In genomic region chr3:65586483-65586905, GRCm38 (mm10) we compare ENCODE assay signal across 8 mouse cellular contexts. TPM values are rescaled to one million over a fixed set of nuclear protein-coding genes. Genes with fewer than 3 reads are reported as not detected.
DNase-seq lines count a peak whose midpoint lies in the region; ATAC-seq and TF ChIP-seq lines count a peak whose summit lies in the region.

No protein-coding gene starts in this region.

- H3K36me3 ChIP-seq in limb, embryonic 13.5 days = no peaks in the 10 kb centered on the region
- H3K36me3 ChIP-seq in midbrain, embryonic 14.5 days (ENCODE audit: control insufficient read depth, insufficient read depth, low read length) = no peaks in the 10 kb centered on the region
- H3K36me3 ChIP-seq in stomach, embryonic 16.5 days (ENCODE audit: control insufficient read depth, insufficient read depth, low read length) = no peaks in the 10 kb centered on the region

- peak; percentile 84 for ATAC-seq in limb, embryonic 13.5 days (ENCODE audit: low FRiP score, low read depth)
- ATAC-seq in midbrain, embryonic 14.5 days (ENCODE audit: low FRiP score, low TSS enrichment) = peak; percentile 72
- peak; percentile 66; the same call in 1 of the 2 replicates for ATAC-seq in stomach, embryonic 16.5 days (ENCODE audit: insufficient read depth, low FRiP score)

- TF ChIP-seq CTCF in gastrocnemius, adult 2 months (IDR thresholded peaks at IDR 0.05) = no peak

- no peaks in the 10 kb centered on the region for H3K9me3 ChIP-seq in limb, embryonic 13.5 days
- H3K9me3 ChIP-seq in midbrain, embryonic 14.5 days (ENCODE audit: control insufficient read depth, low read length) = no peaks in the 10 kb centered on the region
- no peaks in the 10 kb centered on the region for H3K9me3 ChIP-seq in stomach, embryonic 16.5 days (replicated peaks; ENCODE audit: control insufficient read depth, low read length)

- H3K4me1 ChIP-seq in limb, embryonic 13.5 days = peaks cover 29% of the 10 kb centered on the region
- peaks cover 8% of the 10 kb centered on the region; the same call in 1 of the 2 replicates for H3K4me1 ChIP-seq in midbrain, embryonic 14.5 days (ENCODE audit: control insufficient read depth, insufficient read depth, low read length)
- H3K4me1 ChIP-seq in stomach, embryonic 16.5 days (ENCODE audit: control insufficient read depth, insufficient read depth, low read length) = peaks cover 13% of the 10 kb centered on the region; the same call in 1 of the 2 replicates

- H3K4me2 ChIP-seq in limb, embryonic 13.5 days (replicated peaks) = peak overlapping the region; percentile 62
- peak overlapping the region; percentile 49 for H3K4me2 ChIP-seq in midbrain, embryonic 14.5 days (ENCODE audit: low read length)
- H3K4me2 ChIP-seq in stomach, embryonic 16.5 days (ENCODE audit: low read depth, low read length) = peak overlapping the region; percentile 60

- DNase-seq in gastrocnemius, adult 2 months = peak; percentile 28
- no peak for DNase-seq in gastrocnemius, postnatal 10 days
- peak; percentile 32 to 41 for DNase-seq in cerebellum, postnatal 25 days
- DNase-seq in frontal cortex, postnatal 36 days (ENCODE audit: low spot score in 2 of 2) = peak; percentile 72 to 81
- DNase-seq in kidney, adult 9 months = peak; percentile 67
- peak; percentile 76 for DNase-seq in midbrain, embryonic 14.5 days

- H3K9ac ChIP-seq in limb, embryonic 13.5 days = peak overlapping the region; percentile 48; the same call in 1 of the 2 replicates
- no peak overlapping the region; the same call in 1 of the 2 replicates for H3K9ac ChIP-seq in midbrain, embryonic 14.5 days (replicated peaks; ENCODE audit: low read length)
- peak overlapping the region; percentile 67 for H3K9ac ChIP-seq in stomach, embryonic 16.5 days (ENCODE audit: low read length)

- intact Hi-C loops in gastrocnemius, adult 2 months (cut with DNase I) = no loop called here

- peaks cover 4% of the 10 kb centered on the region; the same call in 1 of the 2 replicates for H3K27me3 ChIP-seq in limb, embryonic 13.5 days
- H3K27me3 ChIP-seq in midbrain, embryonic 14.5 days (ENCODE audit: control insufficient read depth, insufficient read depth, low read length) = no peaks in the 10 kb centered on the region; the same call in 1 of the 2 replicates
- no peaks in the 10 kb centered on the region for H3K27me3 ChIP-seq in stomach, embryonic 16.5 days (ENCODE audit: control insufficient read depth, insufficient read depth, low read length)

- WGBS in limb, embryonic 13.5 days = 6% methylated on average over 16 of the region's 16 CpGs
- 2% methylated on average over 16 of the region's 16 CpGs for WGBS in midbrain, embryonic 14.5 days
- 6% methylated on average over 16 of the region's 16 CpGs for WGBS in stomach, embryonic 16.5 days

- H3K4me3 ChIP-seq in gastrocnemius, adult 2 months = peak overlapping the region; percentile 57
- peak overlapping the region; percentile 31 for H3K4me3 ChIP-seq in limb, embryonic 13.5 days
- H3K4me3 ChIP-seq in midbrain, embryonic 14.5 days (replicated peaks; ENCODE audit: low read depth, low read length) = peak overlapping the region; percentile 18
- H3K4me3 ChIP-seq in stomach, embryonic 16.5 days (replicated peaks; ENCODE audit: low read length) = peak overlapping the region; percentile 39

- H3K27ac ChIP-seq in gastrocnemius, adult 2 months = 0 out of 2 replicates have a peak overlapping the region, but pooled peaks have one; percentile 6
- no peak overlapping the region; the same call in 1 of the 2 replicates for H3K27ac ChIP-seq in limb, embryonic 13.5 days
- no peak overlapping the region for H3K27ac ChIP-seq in midbrain, embryonic 14.5 days (replicated peaks; ENCODE audit: low read depth, low read length)
- H3K27ac ChIP-seq in stomach, embryonic 16.5 days (ENCODE audit: low read length) = peak overlapping the region; percentile 28; the same call in 1 of the 2 replicates

RNA-seq across cellular contexts. Expression of gene Tiparp, which starts 58.3 kb away (rescaled TPM):
- total RNA-seq in gastrocnemius, adult 2 months (2021) = 10 to 100 TPM; 10.1 to 24.8 TPM
- 10 to 100 TPM; 11.2 to 11.9 TPM for total RNA-seq in gastrocnemius, postnatal 10 days (2021)
- 33.4 and 35.3 TPM in 2 replicates for polyA plus RNA-seq in limb, embryonic 13.5 days (2015; fragmentation: Nextera tagmentation; extraction: Ambion mirVana)
- 23.2 and 31.8 TPM in 2 replicates for polyA plus RNA-seq in midbrain, embryonic 14.5 days (2014; fragmentation: Nextera tagmentation; extraction: Ambion mirVana)
- polyA plus RNA-seq in stomach, embryonic 16.5 days (2015; fragmentation: Nextera tagmentation; extraction: Ambion mirVana) = 38.0 and 38.6 TPM in 2 replicates

Comparison
In these comparisons a context has a peak if more than half of its experiments do, and no peak if none do; other contexts are left out.
1. H3K27ac ChIP-seq: peak in gastrocnemius, adult 2 months (single experiment) and stomach, embryonic 16.5 days (single experiment); none in limb, embryonic 13.5 days (single experiment) and midbrain, embryonic 14.5 days (single experiment).
2. Peak in every context shown above with its lines, with median percentiles within 50 percentile points of each other: H3K4me3 ChIP-seq, ATAC-seq and H3K4me2 ChIP-seq.